Mouse (Mus musculus): ENCODE measurements around the gene Rcor3. TPM values are rescaled to one million over a fixed set of nuclear protein-coding genes. Genes with fewer than 3 reads are reported as not detected.
A peak's percentile ranks its signal among the peaks of the same experiment; 100 is the strongest.

Rcor3 gene
- polyA plus RNA-seq, 1 experiment from 2014 or later: 11.8 TPM

GRCm38 (mm10) chr1:192091806-192092772 is 45.8 kb downstream of the Rcor3 start, which contains the start of gene Traf5:
Gene Traf5, minus strand, starts transcription at chr1:192092559.
- ATAC-seq: peak; percentile 96
- WGBS (ENCODE audit: insufficient replicate concordance): 1% methylated on average over 63 of the region's 63 CpGs
- Histone ChIP-seq H3K9me3 (replicated peaks) (no peaks in the 10 kb centered on the region), H3K9ac (peak within 1 kb of the TSS; percentile 91), H3K4me2 (peak within 1 kb of the TSS; percentile 97), H3K4me1 (peaks cover 39% of the 10 kb centered on the region), H3K27ac (peak within 1 kb of the TSS; percentile 91), H3K36me3 (peaks cover 8% of the 10 kb centered on the region; the same call in 1 of the 2 replicates), H3K4me3 (peak within 1 kb of the TSS; percentile 79), H3K27me3 (replicated peaks) (peaks cover 3% of the 10 kb centered on the region; the same call in 1 of the 2 replicates)

DNA sequence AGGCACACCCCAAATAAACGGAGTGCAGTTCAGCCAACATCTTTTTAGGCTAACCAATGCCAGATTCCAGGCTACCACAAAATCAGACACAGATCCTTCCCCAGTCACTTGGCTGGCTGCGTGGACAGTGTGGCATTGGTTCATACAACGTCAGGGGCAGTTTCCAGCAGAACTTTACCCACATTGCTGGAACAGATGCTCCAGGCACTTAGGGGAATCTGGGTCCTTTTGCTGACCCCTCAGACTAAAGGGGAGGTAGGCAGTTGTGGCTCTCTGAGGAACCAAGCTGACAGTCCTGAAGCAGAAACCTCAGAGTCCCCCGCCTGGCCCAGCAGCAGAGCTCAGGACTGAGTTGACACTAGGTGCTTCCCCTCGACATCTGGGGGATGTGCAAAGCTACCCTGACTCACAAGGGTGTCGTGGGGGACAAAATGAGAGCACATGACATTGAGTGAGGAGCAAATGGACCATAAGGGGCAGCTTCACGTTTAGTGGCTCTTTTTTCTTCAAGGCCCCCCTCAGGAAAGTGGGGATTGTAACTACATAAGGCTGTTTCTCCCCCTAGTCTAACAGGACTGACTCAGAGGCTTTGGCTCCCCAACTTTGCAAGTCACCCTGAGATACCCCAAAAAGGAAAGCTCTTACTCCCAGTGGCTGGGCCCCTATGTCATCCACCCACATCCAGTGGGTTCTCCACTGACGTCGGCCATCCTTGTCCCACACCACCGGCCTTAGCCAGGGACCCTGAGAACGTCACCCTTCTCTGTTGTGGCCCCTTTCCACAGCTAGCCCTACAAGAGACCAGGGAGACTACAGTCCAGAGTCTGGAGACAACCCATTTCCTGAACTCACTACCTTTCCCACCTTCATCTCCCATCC is 46.9 kb downstream of the Rcor3 start:
- Histone ChIP-seq H3K36me3 (peaks cover 8% of the 10 kb centered on the region; the same call in 1 of the 2 replicates), H3K4me2 (peak overlapping the region; percentile 97), H3K27me3 (replicated peaks) (peaks cover 3% of the 10 kb centered on the region; the same call in 1 of the 2 replicates), H3K9me3 (replicated peaks) (no peaks in the 10 kb centered on the region), H3K9ac (peak overlapping the region; percentile 91), H3K4me1 (peaks cover 45% of the 10 kb centered on the region), H3K27ac (peak overlapping the region; percentile 91), H3K4me3 (peak overlapping the region; percentile 79)
- WGBS (ENCODE audit: insufficient replicate concordance): 63% methylated on average over 11 of the region's 11 CpGs
- no peak for ATAC-seq

- Histone ChIP-seq H3K27ac (peak overlapping the region; percentile 91; the same call in 1 of the 2 replicates), H3K9ac (peak overlapping the region; percentile 91; the same call in 1 of the 2 replicates), H3K4me2 (peak overlapping the region; percentile 97), H3K36me3 (peaks cover 8% of the 10 kb centered on the region; the same call in 1 of the 2 replicates), H3K4me1 (peaks cover 45% of the 10 kb centered on the region), H3K4me3 (no peak overlapping the region), H3K9me3 (replicated peaks) (no peaks in the 10 kb centered on the region), H3K27me3 (replicated peaks) (peaks cover 3% of the 10 kb centered on the region; the same call in 1 of the 2 replicates)
- no peak for ATAC-seq
- WGBS (ENCODE audit: insufficient replicate concordance): 81% methylated on average over 3 of the region's 3 CpGs
Observed at GRCm38 (mm10) chr1:192090281-192090680, 47.6 kb downstream of the Rcor3 start.

GRCm38 (mm10) chr1:192089208-192090166 is 48.4 kb downstream of the Rcor3 start:
- H3K9me3 ChIP-seq (replicated peaks): no peaks in the 10 kb centered on the region
- ATAC-seq: no peak
- H3K9ac ChIP-seq: no peak overlapping the region
- H3K4me1 ChIP-seq: peaks cover 45% of the 10 kb centered on the region
- 67% methylated on average over 9 of the region's 9 CpGs for WGBS (ENCODE audit: insufficient replicate concordance)
- H3K36me3 ChIP-seq: peaks cover 8% of the 10 kb centered on the region; the same call in 1 of the 2 replicates
- H3K4me3 ChIP-seq: no peak overlapping the region
- peaks cover 3% of the 10 kb centered on the region; the same call in 1 of the 2 replicates for H3K27me3 ChIP-seq (replicated peaks)
- no peak overlapping the region for H3K4me2 ChIP-seq
- no peak overlapping the region for H3K27ac ChIP-seq

DNA sequence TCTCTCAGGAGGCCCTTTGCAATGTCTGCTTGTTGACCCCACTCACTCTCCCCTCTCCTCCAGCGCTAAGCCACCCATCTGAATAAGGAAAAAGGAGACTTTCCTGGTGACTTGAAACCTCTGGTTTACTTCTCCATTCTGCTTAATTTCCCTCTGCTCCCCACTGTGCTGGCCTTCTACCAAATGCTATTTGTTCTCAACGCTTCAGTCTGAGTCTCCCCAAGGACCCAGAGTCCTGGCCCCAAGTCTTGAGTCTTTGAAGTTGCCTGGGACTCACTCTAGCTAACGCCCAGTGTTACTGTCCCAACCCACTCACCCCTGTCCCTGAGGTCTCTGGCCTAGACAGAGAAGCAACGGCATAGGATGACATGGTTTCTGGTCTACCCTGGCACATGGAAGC is 49.9 kb downstream of the Rcor3 start:
- no peaks in the 10 kb centered on the region for H3K9me3 ChIP-seq (replicated peaks)
- H3K27ac ChIP-seq: no peak overlapping the region
- no peak overlapping the region for H3K4me3 ChIP-seq
- no peak overlapping the region for H3K4me2 ChIP-seq
- 73% methylated on average over 4 of the region's 4 CpGs for WGBS (ENCODE audit: insufficient replicate concordance)
- peaks cover 3% of the 10 kb centered on the region; the same call in 1 of the 2 replicates for H3K27me3 ChIP-seq (replicated peaks)
- peaks cover 11% of the 10 kb centered on the region for H3K36me3 ChIP-seq
- no peak for ATAC-seq
- peaks cover 43% of the 10 kb centered on the region for H3K4me1 ChIP-seq
- H3K9ac ChIP-seq: no peak overlapping the region

GRCm38 (mm10) chr1:192087098-192087497 is 50.8 kb downstream of the Rcor3 start:
- Histone ChIP-seq H3K9ac (no peak overlapping the region), H3K4me1 (peaks cover 39% of the 10 kb centered on the region), H3K9me3 (replicated peaks) (peaks cover 2% of the 10 kb centered on the region), H3K4me3 (no peak overlapping the region), H3K4me2 (no peak overlapping the region), H3K27me3 (replicated peaks) (0 out of 2 replicates have a peak, but pooled peaks cover 3% of the 10 kb centered on the region), H3K36me3 (peaks cover 17% of the 10 kb centered on the region), H3K27ac (no peak overlapping the region)
- WGBS (ENCODE audit: insufficient replicate concordance): 67% methylated on average over 4 of the region's 4 CpGs
- no peak for ATAC-seq

- no peak overlapping the region for H3K4me3 ChIP-seq
- no peak for ATAC-seq
- H3K9ac ChIP-seq: no peak overlapping the region
- H3K9me3 ChIP-seq (replicated peaks): peaks cover 9% of the 10 kb centered on the region
- peaks cover 23% of the 10 kb centered on the region for H3K36me3 ChIP-seq
- H3K4me1 ChIP-seq: peaks cover 33% of the 10 kb centered on the region
- WGBS (ENCODE audit: insufficient replicate concordance): 80% methylated on average over 12 of the region's 12 CpGs
- no peak overlapping the region for H3K4me2 ChIP-seq
- no peak overlapping the region for H3K27ac ChIP-seq
- H3K27me3 ChIP-seq (replicated peaks): 0 out of 2 replicates have a peak, but pooled peaks cover 3% of the 10 kb centered on the region
Observed at GRCm38 (mm10) chr1:192086279-192087037, 51.4 kb downstream of the Rcor3 start.

- Histone ChIP-seq H3K27ac (no peak overlapping the region), H3K9me3 (replicated peaks) (peaks cover 17% of the 10 kb centered on the region), H3K4me1 (peaks cover 21% of the 10 kb centered on the region), H3K27me3 (replicated peaks) (0 out of 2 replicates have a peak, but pooled peaks cover 3% of the 10 kb centered on the region), H3K9ac (no peak overlapping the region), H3K4me2 (no peak overlapping the region), H3K36me3 (peaks cover 34% of the 10 kb centered on the region), H3K4me3 (no peak overlapping the region)
- ATAC-seq: no peak
- 82% methylated on average over 10 of the region's 10 CpGs for WGBS (ENCODE audit: insufficient replicate concordance)
Observed at GRCm38 (mm10) chr1:192085218-192085617, 52.6 kb downstream of the Rcor3 start.

DNA sequence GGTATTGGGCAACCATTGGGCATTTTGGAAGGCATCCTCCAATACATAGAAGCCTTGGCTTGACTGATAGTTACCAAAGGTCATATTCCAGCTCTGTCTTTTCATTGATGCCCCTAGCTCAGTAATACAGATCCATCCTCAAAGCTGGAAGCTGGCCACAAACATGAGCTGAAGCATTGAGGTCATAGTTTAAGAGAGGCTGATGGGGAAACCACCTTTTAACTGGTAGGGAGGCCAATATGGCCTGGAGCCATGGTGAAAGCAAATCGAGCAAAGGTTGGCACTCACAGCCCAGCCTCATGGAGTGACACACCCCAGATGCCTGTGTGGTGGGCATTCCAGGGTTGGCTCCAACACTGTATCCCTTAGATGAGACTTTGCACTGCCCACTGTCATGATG is 55.2 kb downstream of the Rcor3 start:
- no peak for ATAC-seq
- H3K9me3 ChIP-seq (replicated peaks): peaks cover 17% of the 10 kb centered on the region
- no peaks in the 10 kb centered on the region for H3K27me3 ChIP-seq (replicated peaks)
- no peak overlapping the region for H3K4me2 ChIP-seq
- 83% methylated on average over 1 of the region's 1 CpGs for WGBS (ENCODE audit: insufficient replicate concordance)
- no peak overlapping the region for H3K4me3 ChIP-seq
- peaks cover 30% of the 10 kb centered on the region for H3K4me1 ChIP-seq
- H3K9ac ChIP-seq: no peak overlapping the region
- no peak overlapping the region for H3K27ac ChIP-seq
- peaks cover 27% of the 10 kb centered on the region for H3K36me3 ChIP-seq

DNA sequence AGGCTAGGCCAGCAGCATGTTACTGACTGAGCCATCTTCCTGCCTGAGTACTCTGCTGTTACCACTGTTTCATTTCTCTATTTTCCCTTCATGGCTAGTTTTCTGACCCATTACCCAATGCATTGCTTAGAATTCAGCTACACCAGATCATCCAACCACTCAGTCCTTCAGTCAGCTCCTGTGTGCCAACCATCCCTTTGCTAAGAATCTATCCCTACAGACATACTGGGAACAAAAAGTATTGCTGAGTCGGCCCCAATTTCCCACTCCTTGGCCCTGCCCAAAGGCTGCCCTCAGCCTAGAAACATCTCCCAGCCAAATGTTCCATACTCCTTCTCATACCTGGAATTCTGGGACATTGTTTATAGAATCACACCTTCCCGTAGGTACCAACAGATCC is 56.7 kb downstream of the Rcor3 start:
- Histone ChIP-seq H3K9ac (no peak overlapping the region), H3K36me3 (peaks cover 27% of the 10 kb centered on the region), H3K4me1 (peaks cover 31% of the 10 kb centered on the region), H3K4me2 (no peak overlapping the region), H3K27me3 (replicated peaks) (no peaks in the 10 kb centered on the region), H3K27ac (no peak overlapping the region), H3K4me3 (no peak overlapping the region), H3K9me3 (replicated peaks) (peaks cover 17% of the 10 kb centered on the region)
- ATAC-seq: no peak
- 73% methylated on average over 2 of the region's 2 CpGs for WGBS (ENCODE audit: insufficient replicate concordance)
